Mouse (Mus musculus) liver, adult 10 weeks (tissue): ENCODE measurements around the gene Donson. TPM values are rescaled to one million over a fixed set of nuclear protein-coding genes. Genes with fewer than 3 reads are reported as not detected.

Experiments
- polyA plus RNA-seq: library from polyadenylated mRNA; stranded (reverse); fragments of 350-450 nt; fragmentation: Illumina TruSeq; extraction: RNeasy Lipid Tissue Mini Kit (QIAGEN cat#74804); gene quantifications from one replicate; pipeline ENCODE4 v1.2.3, GENCODE M21; 2014; ENCODE audit warnings: low read depth, low replicate concordance

Gene Donson
- 3.4 TPM for polyA plus RNA-seq

GRCm38 (mm10) chr16:91688619-91689334 is at the start of gene Donson:
Gene Donson, minus strand, starts transcription at chr16:91688770.

GRCm38 (mm10) chr16:91729066-91729482 is 40.5 kb upstream of the Donson start, which contains the start of gene Itsn1:
Gene Itsn1, plus strand, starts transcription at chr16:91729281.

GRCm38 (mm10) chr16:91728123-91729065 is 39.8 kb upstream of the Donson start, which contains the start of gene Cryzl1:
Gene Cryzl1, minus strand, starts transcription at chr16:91728975.

GRCm38 (mm10) chr16:91647461-91648219 is 40.9 kb downstream of the Donson start, which contains the start of gene Son:
Gene Son, plus strand, starts transcription at chr16:91647506.

GRCm38 (mm10) chr16:91646681-91647419 is 41.7 kb downstream of the Donson start, which contains the start of gene Gart:
Gene Gart, minus strand, starts transcription at chr16:91646952.

Other genes starting within 250 kb of the Donson start
- 39.1 TPM for gene Ifnar1, start 203.5 kb downstream of the Donson start, polyA plus RNA-seq
- 7.8 TPM for gene Ifngr2, start 141.7 kb downstream of the Donson start, polyA plus RNA-seq
- gene Tmem50b, start 91.0 kb downstream of the Donson start, polyA plus RNA-seq: 5.9 TPM
- gene Dnajc28, start 69.7 kb downstream of the Donson start, polyA plus RNA-seq: 13.2 TPM
- gene Gart, start 41.8 kb downstream of the Donson start, polyA plus RNA-seq: 7.3 TPM
- gene Son, start 41.3 kb downstream of the Donson start, polyA plus RNA-seq: 189 TPM
- gene Cryzl1, start 40.2 kb upstream of the Donson start, polyA plus RNA-seq: 31.1 TPM
- 9.7 TPM for gene Itsn1, start 40.5 kb upstream of the Donson start, polyA plus RNA-seq